Mouse (Mus musculus) cerebellum, adult 9-10 months (tissue): Measurements from ENCODE around the gene Ager.

Experiments
- DNase-seq: peaks from one replicate; pipeline ENCODE4 v3.0.0; 2022

Ager gene

DNA sequence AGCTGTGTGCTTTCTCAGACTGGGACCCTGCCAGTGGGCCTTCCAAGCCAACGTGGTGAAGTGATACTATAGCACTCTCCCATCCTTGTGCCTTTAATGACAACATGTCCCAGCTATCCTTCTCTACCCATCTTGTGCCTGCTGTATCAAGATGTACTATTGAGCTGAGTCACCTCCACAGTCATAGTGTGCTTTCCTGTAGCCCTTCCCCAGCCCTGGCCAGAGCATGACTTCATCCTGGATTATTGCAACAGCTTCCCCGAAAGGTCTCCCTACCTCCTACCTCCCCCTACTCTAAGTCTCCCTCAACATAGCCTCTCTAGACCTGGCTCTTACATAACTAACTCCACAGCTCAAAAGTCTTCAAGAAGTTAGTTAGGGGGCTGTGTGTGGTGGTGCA lies 38.0 kb downstream of the Ager start:
- no peak for DNase-seq

DNA sequence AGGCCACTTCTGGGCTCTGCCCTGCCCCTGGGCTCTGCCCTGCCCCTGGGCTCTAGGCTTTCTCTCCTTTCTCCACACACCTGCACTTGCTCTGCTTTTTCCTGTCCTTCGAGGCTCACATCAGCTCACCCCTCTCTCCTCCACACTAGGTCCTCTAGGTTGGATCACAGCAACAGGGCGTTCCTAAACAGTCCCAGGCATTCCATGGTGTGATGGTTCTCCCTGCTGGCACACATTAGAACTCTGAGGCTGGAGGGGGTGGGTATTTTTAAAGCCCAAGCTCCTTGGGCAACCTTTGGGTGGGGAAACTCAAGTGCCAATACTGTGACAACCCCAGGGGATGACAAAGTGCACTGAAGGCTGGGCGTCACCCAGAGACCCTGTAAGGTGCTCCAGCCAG lies 39.8 kb downstream of the Ager start:
- DNase-seq, result no peak

- peak; percentile 58 for DNase-seq
These were observed 42.0 kb downstream of the Ager start for GRCm38 (mm10) chr17:34639461-34640255.

DNA sequence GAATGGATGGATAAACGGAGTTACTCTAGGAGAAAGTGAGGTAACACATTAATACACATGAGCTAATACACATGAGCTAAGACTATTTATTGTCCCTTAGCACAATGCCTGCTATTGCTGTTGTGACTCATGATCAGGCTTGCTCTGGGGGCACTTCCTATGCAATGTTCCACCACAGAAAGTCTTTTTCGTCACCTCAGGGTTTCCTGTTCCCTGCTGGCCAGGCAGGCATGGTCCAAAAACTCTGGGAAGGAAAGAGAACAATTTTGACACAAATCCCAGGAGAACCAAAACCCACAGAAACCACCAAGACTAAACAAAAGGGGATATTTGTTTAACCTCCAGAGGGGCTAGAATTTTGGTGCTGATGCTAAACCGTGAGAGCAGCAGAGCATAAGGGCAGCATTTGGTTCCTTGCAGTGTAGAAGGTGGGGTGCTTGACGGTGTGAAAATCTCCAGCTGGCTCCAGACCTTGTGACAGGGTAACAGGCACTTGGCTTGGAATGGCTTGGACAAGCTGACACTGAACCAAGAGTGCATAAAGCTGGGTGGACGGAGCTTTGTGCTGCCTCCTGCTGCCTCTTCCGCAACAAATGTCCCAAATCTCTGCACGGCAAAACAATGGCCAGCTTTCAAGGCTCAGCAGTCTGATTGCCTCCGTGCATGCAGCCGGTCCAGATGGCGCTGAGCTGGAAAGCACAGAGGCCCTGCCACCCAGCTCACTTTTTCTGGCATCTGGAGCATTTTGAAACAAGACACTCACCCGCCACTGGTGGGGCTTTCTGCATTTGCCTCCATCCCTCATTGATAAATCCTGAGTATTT lies 43.3 kb downstream of the Ager start:
- peak; percentile 95 for DNase-seq

GRCm38 (mm10) chr17:34641945-34642344 lies 44.3 kb downstream of the Ager start:
- DNase-seq, result no peak

GRCm38 (mm10) chr17:34643379-34643778 lies 45.7 kb downstream of the Ager start:
- no peak for DNase-seq

DNA sequence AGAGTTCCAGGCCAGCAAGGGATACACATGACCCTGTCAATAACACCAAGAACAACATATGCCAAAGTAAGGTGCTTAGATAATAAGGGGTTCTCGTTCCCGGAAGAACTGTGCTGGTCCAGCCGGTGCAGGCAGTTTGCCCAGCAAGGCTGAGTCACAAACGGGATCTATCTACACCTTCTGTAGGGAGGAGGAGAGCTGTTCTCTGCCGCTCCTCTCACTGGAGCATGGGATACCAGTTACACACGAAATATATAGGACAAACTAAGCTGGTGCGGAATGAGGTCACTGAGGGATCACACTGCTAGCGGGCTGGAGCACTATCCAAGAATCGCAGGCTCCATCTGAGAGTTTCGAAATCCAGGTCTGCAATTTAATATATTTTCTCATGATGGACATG lies 46.3 kb downstream of the Ager start:
- peak; percentile 83 for DNase-seq

GRCm38 (mm10) chr17:34644608-34645007 lies 46.9 kb downstream of the Ager start, which contains the start of gene Fkbpl:
Gene Fkbpl (plus strand): TSS chr17:34644764.
- peak; percentile 99 for DNase-seq

- peak; percentile 68 for DNase-seq
These were observed 47.7 kb downstream of the Ager start for GRCm38 (mm10) chr17:34645256-34645829.

DNA sequence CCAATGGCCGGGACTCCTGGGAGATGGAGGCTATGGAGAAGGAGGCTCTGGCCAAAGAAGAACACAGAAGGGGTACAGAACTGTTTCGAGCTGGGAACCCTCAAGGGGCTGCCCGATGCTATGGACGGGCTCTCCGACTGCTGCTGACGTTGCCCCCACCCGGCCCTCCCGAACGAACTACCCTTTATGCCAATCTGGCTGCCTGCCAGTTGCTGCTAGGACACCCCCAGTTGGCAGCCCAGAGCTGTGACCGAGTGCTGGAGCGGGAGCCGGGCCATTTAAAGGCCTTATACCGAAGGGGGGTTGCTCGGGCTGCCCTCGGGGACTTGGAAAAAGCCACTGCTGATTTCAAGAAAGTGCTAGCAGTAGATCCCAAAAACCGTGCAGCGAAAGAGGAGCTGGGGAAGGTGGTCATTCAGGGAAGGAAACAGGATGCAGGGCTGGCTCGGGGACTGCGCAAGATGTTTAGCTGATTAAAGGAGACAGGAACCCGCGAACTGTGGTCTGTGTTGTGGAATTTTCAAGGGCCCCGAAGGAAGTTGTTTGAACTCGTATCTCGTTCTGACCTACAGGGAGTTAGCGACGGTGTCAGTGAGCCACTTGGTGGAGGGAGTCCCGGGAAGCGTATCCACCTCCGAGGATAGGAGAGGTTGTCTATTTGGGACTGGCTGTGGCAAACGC lies 48.3 kb downstream of the Ager start:
- DNase-seq, result peak; percentile 77

- peak; percentile 98 for DNase-seq
These were observed 49.5 kb downstream of the Ager start, which contains the start of gene Atf6b for GRCm38 (mm10) chr17:34646906-34647787. Gene Atf6b (plus strand): TSS chr17:34647146.

GRCm38 (mm10) chr17:34648141-34648890 lies 50.7 kb downstream of the Ager start:
- peak; percentile 59 for DNase-seq

DNA sequence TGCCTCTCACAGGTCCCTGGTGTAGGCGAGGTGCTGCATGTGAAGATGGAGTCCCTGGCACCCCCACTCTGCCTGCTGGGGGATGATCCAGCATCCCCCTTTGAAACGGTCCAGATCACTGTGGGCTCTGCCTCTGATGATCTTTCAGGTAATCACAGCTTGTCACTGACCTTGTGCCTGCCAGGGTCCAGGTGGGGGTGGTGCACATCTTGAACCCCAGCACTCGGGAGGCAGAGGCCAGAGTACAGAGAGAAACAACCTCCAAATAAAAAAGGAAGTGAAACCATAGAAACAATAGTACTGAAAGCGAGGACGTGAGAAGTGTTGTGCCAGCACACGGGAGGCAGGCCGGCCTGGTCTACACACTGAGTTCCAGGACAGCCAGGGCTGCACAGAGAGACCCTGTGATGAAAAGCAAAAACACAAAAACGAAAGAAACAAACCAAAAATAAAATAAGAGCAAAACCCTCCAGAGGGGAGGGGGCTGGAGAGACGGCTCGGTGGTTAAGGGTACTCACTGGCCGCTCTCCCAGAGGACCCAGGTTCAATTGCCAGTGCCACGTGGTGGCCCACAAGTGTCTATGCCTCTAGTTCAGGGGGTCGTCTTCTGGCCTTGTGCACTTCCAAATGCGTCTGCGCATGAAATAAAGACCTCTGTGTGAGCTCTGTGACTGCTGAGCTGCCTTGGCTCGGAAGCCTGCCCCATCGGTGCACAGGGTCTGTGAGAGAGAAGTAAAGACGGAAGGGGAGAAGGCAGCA lies 51.6 kb downstream of the Ager start:
- DNase-seq, result peak; percentile 43
